Mouse (Mus musculus): ENCODE measurements around the gene Gm17455.
A peak's percentile ranks its signal among the peaks of the same experiment; 100 is the strongest.

The Gm17455 gene

DNA sequence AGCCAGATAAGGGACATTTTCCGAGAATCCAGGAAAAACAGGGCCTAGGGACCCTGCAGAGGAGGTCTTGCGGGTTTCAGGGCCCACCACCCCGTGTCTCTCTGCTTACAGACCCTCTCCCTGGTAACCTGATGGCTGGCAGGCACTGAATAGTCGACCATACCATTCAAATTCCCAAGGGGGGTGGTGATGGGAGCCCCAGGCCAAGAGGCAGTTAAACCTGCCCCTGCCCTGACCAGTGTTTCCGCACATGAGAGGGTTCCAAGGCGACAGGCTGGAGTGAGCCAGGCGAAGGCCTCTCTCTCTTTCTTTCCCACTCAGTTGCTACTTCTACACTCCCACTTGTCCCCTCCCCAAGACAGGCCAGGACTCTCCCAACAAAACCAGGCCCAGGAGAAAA is at the start of gene Gm17455:
Gene Gm17455, plus strand, starts transcription at position 278 of the 400 bp plus-strand sequence.
- DNase-seq: no peak

DNA sequence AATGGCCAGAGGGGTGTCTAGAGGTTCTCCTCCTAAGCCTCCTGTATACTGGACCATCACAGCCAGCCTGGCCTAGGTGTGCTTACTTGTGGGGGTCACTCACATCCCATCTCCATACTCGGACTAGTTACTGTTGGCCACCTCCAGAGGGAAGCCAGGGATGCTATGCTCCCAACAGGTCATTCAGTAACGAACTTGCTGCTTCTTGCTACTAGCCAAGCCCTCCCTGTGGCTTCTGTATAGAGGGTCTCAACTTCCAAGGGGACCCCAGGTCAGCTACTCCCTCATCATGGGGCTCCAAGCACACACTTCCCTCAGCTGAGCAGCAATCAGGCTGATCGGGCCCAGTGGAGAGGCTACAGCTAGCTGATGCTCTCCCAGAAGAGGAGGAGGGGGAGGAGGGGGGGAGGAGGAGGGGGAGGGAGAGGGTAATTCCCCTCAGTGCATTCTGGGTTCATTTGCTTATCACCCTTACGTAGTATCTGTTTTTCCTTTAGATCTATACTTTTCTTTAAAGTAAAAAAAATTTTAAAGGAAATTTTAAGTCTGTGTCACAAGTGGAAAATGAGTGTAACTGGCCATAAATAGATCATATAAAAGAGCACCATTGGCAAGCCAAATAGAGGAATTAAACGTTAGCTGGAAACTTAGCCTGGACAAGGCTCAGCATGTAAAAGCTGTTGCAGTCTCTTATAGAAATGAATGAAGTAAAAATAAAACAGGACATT is 49.3 kb upstream of the Gm17455 start:
- DNase-seq: no peak

DNA sequence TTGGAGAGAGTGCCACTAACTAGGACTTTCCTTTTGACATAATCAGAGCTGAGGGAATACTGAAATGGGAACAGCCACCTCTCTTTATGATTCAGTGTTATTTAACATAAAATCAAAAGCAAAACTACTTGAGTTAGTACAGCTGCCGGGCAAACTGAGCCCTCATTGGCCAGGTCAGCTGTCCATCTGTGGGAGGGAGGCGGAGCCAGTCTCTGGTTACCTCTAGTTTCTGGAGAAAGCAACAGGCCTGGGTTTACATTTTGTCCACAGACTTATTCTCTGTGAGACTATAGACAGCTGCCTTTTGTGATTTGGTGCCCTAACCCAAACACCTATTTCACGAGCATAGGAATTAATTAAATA is 48.7 kb upstream of the Gm17455 start:
- peak; percentile 94 to 96 for DNase-seq

DNA sequence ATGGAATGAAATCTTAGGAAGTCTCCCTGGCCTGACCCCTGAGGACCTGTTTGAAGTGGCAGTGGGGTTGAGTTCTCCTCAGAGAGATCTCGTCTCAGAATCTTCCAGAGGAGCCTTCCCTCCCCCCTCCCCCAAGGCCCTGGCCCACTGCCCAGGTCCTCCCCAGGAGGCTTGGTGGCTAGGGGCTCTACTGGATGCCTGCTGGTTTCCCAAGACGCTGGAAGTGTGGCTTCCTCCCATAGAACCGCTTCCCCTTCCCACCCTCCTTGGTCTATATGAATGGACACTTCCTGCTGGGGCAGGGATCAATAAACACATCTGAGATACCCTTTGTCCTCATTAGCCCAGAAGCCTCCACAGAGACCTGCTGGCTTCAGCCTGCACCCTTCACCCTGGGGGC is 48.3 kb upstream of the Gm17455 start:
- DNase-seq: peak; percentile 46 to 71

DNA sequence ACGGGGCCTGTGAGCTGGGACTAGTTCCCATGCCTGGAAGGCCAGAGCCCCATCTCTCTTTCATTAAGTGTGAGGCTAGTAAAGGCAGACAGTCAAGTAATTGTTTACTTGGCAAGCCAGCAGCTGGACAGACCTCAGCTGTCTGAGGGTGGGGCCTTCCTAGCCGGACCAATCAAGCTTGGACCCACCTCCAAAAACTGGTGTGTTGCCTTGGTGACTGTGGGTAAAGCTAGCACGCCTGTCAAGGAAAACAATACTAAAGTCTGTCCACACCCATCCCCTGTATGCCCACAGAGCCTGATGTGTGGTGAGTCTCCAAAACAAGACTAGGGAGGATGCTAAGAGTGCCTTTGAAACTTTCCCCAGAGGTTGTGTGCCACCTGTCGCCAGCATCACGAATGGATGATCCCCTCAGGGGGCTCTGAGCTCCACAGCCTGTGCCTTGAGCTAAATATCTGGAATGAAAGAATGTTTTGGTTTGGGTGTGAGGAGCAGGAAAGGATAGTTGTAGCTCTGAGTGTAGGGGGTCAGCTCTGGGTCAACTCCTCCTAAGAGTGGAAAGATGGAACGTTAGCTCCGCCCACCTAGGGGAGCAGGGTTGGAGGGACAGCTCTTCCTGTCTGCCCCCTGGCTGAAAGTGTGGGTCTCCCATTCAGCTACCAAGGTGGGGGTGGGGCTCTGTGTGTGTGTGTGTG is 47.6 kb upstream of the Gm17455 start:
- peak; percentile 84 to 93 for DNase-seq

DNA sequence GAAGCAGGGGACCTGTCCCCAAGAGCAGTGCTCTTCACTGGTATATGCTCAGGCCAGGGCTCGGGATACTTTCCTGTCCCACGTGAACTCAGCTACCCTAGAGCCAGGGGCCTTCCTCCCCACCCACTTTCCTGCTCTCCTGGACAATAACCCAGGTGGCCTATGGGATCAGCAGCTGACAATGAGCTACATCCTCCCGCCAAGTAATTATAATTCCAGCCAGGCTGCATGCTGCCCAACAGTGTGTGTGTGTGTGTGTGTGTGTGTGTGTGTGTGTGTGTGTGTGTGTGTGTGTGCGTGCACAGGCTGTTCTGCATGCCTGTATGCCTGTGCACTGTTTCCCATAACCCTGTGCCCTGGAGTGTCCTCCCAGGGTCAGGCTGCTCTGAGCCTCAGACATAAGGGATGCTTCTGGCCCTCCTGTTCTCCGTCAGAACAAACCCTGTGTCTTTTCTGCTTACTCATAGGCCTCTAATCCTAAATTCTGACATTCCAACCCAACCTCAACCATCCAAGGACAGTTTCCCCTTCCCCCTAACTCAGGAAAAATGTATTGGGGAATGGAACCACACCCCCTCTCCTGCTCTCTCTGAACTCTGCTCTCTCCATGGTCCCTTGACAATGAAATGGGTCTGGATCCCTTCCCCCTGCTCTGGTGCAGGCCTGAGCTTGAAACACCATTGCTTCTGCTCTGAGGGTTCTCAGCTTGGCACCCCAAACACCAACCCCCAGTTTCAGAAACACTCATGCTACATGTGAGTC is 46.1 kb upstream of the Gm17455 start:
- DNase-seq: no peak

DNA sequence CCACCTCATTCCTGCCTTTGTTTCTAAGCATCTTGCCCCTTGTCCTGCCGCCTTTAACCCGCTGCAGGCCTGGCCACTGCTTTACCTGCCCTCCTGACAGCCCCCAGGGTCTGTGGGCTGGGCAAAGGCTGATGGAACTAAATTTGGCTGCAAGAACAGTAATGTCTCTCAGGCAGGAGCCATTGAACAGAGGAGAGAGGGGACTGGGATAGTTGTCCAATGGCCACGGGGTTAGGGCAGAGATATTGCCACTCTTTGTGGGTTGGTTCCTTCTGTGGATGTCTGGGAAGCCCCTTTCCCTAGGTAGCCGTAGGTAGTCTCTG is 45.6 kb upstream of the Gm17455 start:
- DNase-seq: no peak

DNA sequence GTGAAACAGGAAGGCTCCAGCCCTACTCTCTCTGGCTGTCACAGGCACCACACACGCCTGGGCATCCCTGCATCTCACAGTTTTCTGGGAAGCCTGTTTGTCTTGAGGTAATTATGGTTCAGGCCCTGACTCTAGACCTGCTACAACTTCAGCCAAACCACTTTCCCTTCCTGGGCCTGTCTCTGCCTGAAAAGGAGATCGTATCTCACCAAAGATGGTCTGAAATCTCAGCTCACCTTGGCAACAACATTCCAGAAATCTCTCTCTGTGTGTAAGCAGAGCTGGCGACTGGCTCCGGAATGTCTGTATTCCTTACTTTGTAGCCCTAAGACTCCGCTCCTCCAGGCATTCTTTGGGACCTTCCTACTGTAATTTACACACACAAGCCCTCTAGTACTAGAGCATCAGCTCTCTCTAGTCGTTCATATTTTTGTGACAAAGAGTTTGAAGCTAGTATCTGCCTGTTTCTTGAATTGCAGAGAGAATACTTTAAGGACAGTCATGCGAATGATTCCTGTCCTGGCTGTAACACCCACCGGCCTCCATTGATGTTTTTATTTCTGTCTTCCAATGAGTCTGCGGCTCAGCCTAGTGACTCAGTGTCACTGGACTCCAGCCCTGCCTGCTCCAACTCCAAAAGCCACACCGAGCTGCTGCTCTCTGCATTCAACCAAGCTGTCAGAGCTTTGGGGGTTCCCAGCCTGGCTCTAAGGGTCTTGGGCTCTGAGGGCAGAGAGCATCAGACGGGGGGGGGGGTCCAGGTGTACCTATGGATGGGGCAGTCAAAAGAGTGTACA is 44.4 kb upstream of the Gm17455 start:
- no peak for DNase-seq

DNA sequence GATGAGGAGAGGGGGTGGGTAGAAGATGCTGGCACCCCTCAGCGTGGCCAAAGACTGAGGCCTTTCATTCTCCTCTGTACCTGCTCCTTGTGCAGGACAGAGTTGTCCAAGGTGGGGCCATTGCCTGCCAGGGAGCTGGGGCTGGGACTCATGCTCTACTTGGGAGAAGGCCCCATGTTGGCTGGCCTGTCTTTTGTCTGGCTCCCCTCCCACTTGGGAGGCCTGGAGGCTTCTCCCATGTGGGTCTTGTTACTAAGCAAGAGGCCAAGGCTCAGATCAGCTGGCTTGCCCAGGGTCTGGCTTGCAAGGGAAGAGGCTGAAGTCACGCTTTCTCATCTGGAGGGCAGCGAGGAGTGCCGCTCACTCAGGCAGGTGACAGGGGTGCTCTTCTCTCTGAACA is 42.1 kb upstream of the Gm17455 start:
- DNase-seq: no peak

DNA sequence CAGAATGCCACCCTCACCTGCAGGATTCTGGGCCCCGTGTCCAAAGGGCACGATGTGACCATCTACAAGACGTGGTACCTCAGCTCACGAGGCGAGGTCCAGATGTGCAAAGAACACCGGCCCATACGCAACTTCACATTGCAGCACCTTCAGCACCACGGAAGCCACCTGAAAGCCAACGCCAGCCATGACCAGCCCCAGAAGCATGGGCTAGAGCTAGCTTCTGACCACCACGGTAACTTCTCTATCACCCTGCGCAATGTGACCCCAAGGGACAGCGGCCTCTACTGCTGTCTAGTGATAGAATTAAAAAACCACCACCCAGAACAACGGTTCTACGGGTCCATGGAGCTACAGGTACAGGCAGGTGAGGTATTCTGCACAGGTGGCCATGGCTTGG is 41.6 kb upstream of the Gm17455 start:
- no peak for DNase-seq

DNA sequence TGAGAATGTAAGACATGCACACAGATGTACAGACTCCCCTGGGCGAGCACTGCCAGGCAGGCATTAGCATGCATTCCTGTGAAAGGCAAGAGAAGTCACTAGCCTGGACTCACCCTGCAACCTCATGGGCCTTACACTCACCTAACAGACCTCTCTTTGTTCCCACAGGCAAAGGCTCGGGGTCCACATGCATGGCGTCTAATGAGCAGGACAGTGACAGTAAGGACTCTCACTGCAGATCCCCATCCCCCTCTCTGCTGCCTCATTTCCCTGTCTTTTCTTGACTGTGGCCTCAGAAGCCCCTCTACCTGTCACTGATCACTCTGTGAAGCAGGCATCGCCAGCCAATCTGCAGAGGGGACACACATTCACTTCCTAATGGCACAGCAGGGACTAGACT is 40.8 kb upstream of the Gm17455 start:
- DNase-seq: no peak

DNA sequence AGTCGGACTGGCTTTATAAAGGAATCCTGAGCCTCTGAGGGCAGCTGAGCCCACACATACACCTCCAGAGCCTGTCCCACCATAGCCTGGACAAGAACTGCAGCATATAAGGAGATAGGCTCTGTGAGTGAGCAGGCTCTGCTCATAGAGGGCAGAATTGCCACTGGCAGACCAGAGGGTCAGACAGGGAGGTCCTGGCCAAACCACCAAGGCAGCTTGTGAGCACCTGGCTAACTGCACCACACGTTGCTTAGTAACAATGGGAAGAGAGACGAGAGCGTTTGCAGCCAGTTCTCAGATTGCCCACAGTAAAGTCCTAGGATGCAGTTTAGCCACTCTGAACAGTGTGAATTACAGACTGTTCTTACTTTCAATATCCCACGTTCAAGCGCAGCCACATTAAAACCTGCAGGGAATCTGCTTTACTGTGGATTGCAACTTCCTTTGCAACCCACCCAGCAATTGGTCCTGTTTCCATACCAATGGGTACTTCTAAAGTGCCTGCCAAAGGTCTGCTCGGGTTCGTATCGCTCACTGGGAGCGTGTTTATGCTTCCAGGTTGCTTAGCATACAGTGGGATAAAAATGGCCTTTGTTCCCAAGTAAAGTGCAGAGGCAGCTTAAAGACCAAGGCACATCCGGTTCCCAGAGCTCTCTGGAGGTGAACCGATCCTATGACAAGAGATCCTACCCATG is 37.8 kb upstream of the Gm17455 start:
- DNase-seq: no peak

DNA sequence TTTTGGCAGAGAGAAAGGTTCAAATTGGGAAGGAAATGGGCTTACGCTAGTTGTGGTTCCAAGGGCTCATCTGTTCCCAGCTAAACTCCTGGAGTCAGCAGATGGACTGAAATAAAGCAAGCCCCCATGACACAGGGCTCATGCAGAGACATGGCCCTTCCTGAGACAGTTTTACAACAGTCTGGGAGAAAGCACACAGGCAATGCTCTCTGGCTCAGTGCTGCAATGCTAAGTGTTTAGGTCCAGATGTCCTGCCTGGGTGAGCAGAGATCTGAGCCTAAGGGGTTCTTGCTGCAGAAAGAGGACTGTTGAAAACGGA is 37.3 kb upstream of the Gm17455 start:
- no peak for DNase-seq

DNA sequence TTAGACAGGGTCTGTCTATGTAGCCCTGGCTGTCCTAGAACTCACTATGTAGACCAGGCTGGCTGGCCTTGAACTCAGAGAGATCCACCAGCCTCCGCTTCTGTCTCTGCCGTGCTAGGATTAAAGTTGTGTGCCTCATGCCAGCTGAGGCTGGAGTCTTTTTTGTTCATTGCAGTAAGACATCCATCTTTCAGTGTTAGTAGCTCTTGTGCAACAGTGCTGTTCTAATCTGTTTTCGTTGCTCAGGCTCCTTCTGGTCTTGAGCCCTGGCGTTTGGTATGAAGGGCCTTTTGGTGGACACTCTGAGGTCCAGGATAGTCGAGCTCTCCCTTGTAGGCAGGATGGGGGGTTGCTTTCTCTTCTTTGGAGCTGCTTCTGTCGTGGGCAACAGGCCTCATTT is 36.1 kb upstream of the Gm17455 start:
- DNase-seq: no peak

DNA sequence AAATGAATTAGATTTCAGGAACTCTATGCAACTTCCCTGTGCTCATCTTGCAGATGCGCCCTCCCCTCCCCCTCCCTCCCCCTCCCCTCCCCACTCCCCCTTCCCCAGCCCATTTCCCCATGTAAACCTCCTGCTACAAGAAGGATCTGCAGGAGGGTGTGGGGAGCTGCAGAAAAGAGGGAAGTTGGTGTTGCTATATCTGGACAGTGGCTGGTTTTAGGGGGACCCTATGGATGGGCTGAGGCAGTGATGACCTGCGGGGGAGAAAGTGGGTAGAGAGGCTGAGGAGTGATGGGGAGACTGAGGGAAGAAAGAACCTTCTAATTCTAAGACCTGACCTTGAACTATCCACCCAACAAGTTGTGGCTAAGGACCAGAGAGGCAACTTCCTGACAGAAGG is 32.4 kb upstream of the Gm17455 start:
- no peak for DNase-seq

DNA sequence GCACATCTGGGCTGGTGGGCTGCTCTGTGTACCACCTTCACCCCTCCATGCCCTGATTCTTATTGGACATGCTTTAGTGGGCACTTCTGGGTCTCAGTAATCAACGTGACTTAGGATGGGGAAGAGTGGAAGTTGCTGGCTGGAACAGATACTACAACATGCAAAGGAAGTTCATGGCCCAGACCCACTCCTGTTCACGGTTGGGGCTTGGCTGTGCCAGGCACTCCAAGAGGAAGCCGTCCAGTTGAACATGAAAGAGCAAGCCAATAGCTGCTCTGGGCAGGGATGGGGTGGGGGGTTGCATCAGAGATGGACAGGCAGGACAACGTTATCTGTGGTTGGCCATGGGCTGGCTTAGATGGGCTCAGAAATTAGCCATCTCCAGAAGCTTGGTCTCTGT is 31.6 kb upstream of the Gm17455 start:
- DNase-seq: no peak

DNA sequence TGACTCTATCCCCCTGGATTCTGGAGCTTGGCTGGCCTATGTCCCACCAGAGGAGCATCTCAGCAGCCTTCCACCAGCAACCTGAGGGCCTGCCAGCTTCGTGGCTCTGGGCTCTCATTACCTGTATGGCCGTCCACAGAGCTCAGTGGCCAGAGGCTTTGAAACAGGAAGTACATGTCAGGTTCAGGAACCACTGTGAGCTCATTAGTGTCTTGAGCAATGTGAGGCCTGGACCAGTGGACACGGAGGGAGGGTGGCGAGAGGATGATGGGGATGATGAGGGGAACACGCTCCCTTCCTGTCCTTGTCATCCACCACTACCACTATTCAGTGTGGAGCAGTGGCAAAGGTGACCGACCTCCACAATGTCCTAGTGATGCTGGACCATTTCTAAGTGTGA is 30.1 kb upstream of the Gm17455 start:
- DNase-seq: no peak

DNA sequence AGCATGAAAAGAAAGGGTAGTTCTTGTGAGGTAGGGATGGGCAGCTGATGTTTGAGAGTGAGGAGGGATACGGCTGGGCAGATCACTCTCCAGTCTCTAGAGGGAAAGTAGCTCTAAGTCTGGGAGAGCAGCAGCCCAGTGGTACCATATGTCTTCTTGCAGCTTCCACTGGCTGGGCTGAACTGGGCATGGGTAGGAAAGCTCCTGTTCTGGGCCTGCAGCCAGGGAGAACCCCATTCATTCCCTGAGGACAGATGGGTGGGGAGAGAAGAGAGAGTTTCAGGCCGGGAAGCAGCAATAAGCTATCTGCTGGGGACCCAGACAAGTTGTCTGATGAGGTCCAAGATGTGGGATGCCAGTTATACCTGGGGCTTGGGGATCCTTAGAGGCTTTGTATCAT is 29.4 kb upstream of the Gm17455 start:
- no peak for DNase-seq

DNA sequence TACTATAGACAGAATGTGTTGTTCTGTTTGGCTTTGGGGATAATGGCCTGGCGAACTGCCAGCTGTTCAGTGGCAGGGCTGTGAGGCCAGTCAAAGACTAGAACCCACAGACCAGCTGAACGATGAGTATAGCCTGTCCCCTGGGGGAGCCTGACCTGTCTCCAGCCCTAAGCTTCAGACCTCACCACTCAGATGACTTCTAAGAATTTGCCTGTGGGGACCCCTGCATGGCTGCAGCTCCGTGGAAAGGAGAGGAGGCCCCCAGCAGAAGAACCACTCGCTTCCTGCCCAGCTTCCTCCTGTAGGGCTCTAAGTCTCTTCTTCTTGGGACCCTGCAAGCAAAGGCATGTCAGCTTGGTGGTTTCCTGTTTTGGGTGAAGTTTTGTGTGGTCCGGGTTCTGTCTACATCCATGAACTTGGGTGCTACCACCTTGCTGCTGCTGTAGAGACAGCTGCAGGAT is 28.9 kb upstream of the Gm17455 start:
- peak in 1 of 2 experiments; percentile 38 for DNase-seq

DNA sequence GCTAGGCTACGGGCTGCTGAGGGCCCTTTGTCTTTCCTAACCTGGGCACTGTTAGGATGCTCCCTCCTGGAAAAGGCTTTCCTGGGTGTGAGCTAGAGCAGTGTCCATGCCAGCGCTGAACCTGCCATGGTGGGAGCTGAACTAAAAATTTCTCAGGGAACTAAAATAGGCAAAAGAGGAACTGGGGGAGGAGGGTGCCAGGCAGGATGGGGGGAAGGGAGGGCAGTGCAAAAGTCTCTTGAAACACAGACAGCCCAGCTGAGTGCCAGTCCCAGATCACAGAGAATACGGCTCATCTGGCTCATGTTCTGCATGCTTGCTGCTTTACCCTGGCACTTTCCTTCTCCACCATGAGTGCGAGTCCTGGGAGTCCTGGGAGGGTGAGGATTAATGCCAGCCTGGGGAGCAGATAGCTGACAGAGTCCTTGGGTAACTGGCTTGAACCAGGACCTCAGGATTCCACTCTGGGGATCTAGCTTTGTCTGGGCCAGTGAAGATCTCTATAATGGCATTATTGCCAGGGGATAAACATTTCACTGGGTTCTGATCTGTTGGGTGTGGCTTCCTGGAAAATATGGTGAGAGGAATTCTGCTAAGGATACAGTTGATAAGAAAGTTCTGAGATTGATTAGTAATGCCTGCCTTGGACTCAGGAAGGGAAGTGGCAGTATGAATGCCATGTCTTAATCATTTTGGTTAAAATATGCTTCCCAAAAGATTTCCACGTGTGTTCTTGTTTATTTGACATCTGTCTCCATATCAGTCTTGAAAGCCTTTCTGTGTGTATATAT is 27.7 kb upstream of the Gm17455 start:
- peak; percentile 49 to 53 for DNase-seq

DNA sequence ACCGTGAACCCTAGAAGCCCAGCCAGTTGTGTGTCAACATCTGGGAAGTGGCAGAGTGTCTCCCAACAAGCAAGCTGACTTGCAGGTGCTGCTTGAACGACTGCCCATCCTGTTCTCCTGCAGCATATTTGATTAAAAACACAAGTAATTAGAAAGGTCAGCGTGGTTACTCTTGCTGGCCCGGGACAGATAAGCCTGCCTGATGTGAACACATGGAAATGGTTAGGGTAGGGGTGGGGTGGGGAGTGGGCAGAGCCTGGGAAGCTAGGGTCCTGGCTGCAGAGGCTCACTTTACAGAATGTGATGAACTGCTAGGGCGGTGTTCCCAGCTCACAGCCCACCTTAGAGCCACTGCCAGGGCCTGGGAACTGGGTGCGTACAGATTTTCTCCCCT is 26.0 kb upstream of the Gm17455 start:
- no peak for DNase-seq

Data from lung, postnatal 4 days (tissue).